ENCODE assay signal across 8 mouse cellular contexts in the genomic region with DNA sequence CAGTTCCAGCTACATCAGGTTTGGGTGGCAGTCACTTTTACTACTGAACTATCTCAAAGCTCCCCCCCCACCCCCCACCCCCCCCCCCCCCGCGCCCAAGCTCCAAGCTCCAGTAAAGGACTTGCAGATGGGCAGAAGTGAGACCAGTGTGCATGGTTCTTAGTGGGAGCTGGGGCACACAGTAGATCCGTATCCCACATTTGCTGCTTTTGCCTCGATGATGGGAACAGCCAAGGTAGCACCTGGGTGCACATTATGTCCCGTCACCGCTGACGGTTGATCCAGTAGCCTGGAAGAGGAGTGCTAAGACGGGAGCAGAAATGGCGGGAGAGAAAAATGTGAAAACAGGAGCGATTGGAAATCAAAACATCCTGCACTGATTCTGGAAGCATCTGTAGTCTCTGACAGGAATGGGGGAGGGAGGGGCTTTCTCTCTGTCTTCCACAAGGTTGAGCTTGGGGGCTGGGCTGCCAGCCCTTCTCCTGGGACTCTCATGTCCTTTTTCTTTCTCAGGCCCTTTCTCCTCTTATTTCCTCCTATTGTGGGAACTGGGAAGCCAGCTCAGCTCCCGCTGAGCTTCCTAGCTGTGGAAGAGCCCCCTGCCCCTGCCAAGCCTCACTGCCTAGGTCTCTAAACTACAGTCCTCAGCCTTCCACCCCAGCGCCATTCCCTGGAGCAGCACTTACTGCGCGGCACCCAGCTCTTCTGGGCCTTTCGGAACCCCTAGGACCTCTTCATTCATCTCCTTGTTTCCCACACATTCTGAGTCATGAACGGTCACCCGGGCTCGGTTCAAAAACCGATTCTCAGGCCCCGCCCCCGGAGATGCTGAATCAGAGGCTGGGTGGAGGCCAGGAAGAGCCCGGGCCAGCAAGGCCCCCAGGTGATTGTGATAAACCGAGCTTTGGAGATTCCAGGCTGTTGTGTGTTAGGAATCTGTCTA. TPM values are rescaled to one million over a fixed set of nuclear protein-coding genes. Genes with fewer than 3 reads are reported as not detected.
DNase-seq lines count a peak whose midpoint lies in the region; ATAC-seq and TF ChIP-seq lines count a peak whose summit lies in the region.

No protein-coding gene starts in this region.

- H3K79me2 ChIP-seq in C2C12 (ENCODE audit: control insufficient read depth, insufficient read depth), result no peaks in the 10 kb centered on the region

- TF ChIP-seq CTCF in C2C12 (IDR thresholded peaks at IDR 0.05; ENCODE audit: control insufficient read depth, insufficient read depth, insufficient read length), result no peak
- TF ChIP-seq CTCF in stomach, postnatal 0 days (IDR thresholded peaks at IDR 0.05; ENCODE audit: low read depth), result no peak

- peak overlapping the region; percentile 32 for H3ac ChIP-seq in C2C12 (ENCODE audit: control insufficient read depth, insufficient read length, low read depth)

- H3K4me3 ChIP-seq in C2C12 (ENCODE audit: insufficient read depth, poor library complexity, severe bottlenecking), result no peak overlapping the region
- peak overlapping the region; percentile 27 for H3K4me3 ChIP-seq in embryonic facial prominence, embryonic 14.5 days (ENCODE audit: low read depth, low read length)
- H3K4me3 ChIP-seq in heart, embryonic 14.5 days (ENCODE audit: control insufficient read depth in 1 of 2, insufficient read depth in 1 of 2, low read depth in 1 of 2, low read length in 2 of 2), result peak overlapping the region; percentile 45 to 54
- H3K4me3 ChIP-seq in kidney, embryonic 16.5 days (ENCODE audit: low read length), result peak overlapping the region; percentile 42
- peak overlapping the region; percentile 29 for H3K4me3 ChIP-seq in stomach, postnatal 0 days (ENCODE audit: low read depth, low read length)

- H3K27me3 ChIP-seq in C2C12 (ENCODE audit: control insufficient read depth, insufficient read depth, insufficient read length), result no peaks in the 10 kb centered on the region
- no peaks in the 10 kb centered on the region for H3K27me3 ChIP-seq in embryonic facial prominence, embryonic 14.5 days (replicated peaks; ENCODE audit: control insufficient read depth, insufficient read depth, low read length)
- no peaks in the 10 kb centered on the region for H3K27me3 ChIP-seq in heart, embryonic 14.5 days (ENCODE audit: control insufficient read depth, insufficient read depth, low read length)
- no peaks in the 10 kb centered on the region for H3K27me3 ChIP-seq in kidney, embryonic 16.5 days (ENCODE audit: insufficient read depth, low read length)
- no peaks in the 10 kb centered on the region for H3K27me3 ChIP-seq in stomach, postnatal 0 days (ENCODE audit: control insufficient read depth, insufficient read depth, low read length)

- ATAC-seq in embryonic facial prominence, embryonic 14.5 days (ENCODE audit: low read depth), result peak; percentile 48
- ATAC-seq in heart, embryonic 14.5 days (ENCODE audit: insufficient number of reproducible peaks, insufficient read depth, low FRiP score, low read depth), result 0 out of 2 replicates have a peak, but pooled peaks have one; percentile 39
- ATAC-seq in kidney, embryonic 16.5 days (ENCODE audit: low FRiP score, low TSS enrichment), result peak; percentile 32; the same call in 1 of the 2 replicates
- ATAC-seq in stomach, postnatal 0 days (ENCODE audit: low FRiP score, low TSS enrichment), result peak; percentile 69

- peak overlapping the region; percentile 50 for H3K9ac ChIP-seq in embryonic facial prominence, embryonic 14.5 days (ENCODE audit: low read depth, low read length)
- H3K9ac ChIP-seq in heart, embryonic 14.5 days (ENCODE audit: low read length), result peak overlapping the region; percentile 74
- H3K9ac ChIP-seq in kidney, embryonic 16.5 days (replicated peaks; ENCODE audit: low read length), result peak overlapping the region; percentile 68
- H3K9ac ChIP-seq in stomach, postnatal 0 days (ENCODE audit: low read length), result peak overlapping the region; percentile 35; the same call in 1 of the 2 replicates

- no peaks in the 10 kb centered on the region for H3K36me3 ChIP-seq in C2C12 (ENCODE audit: control insufficient read depth, insufficient read depth)
- H3K36me3 ChIP-seq in embryonic facial prominence, embryonic 14.5 days (ENCODE audit: control insufficient read depth, insufficient read depth, low read length), result no peaks in the 10 kb centered on the region
- H3K36me3 ChIP-seq in heart, embryonic 14.5 days (ENCODE audit: control insufficient read depth, insufficient read depth, low read length), result no peaks in the 10 kb centered on the region
- no peaks in the 10 kb centered on the region for H3K36me3 ChIP-seq in kidney, embryonic 16.5 days (ENCODE audit: insufficient read depth, low read length)
- H3K36me3 ChIP-seq in stomach, postnatal 0 days (ENCODE audit: control insufficient read depth, insufficient read depth, low read length), result no peaks in the 10 kb centered on the region

- no peak overlapping the region for H3K27ac ChIP-seq in embryonic facial prominence, embryonic 14.5 days (replicated peaks; ENCODE audit: low read depth, low read length)
- peak overlapping the region; percentile 75 to 76 for H3K27ac ChIP-seq in heart, embryonic 14.5 days (replicated peaks in 1 of 2; ENCODE audit: control insufficient read depth in 1 of 2, insufficient read depth in 1 of 2, low read depth in 2 of 2, low read length in 2 of 2)
- peak overlapping the region; percentile 56 for H3K27ac ChIP-seq in kidney, embryonic 16.5 days (ENCODE audit: low read length)
- H3K27ac ChIP-seq in stomach, postnatal 0 days (replicated peaks), result 0 out of 2 replicates have a peak overlapping the region, but pooled peaks have one; percentile 24

- WGBS in embryonic facial prominence, embryonic 14.5 days, result 7% methylated on average over 21 of the region's 23 CpGs
- 2% methylated on average over 22 of the region's 23 CpGs for WGBS in heart, embryonic 14.5 days
- 4% methylated on average over 23 of the region's 23 CpGs for WGBS in kidney, embryonic 16.5 days
- 9% methylated on average over 22 of the region's 23 CpGs for whole genome bisulfite sequencing in stomach, postnatal 0 days

- no peaks in the 10 kb centered on the region for H3K9me3 ChIP-seq in embryonic facial prominence, embryonic 14.5 days (ENCODE audit: control insufficient read depth, low read length)
- no peaks in the 10 kb centered on the region for H3K9me3 ChIP-seq in heart, embryonic 14.5 days (ENCODE audit: control insufficient read depth, low read length)
- H3K9me3 ChIP-seq in kidney, embryonic 16.5 days (ENCODE audit: low read length), result no peaks in the 10 kb centered on the region
- no peaks in the 10 kb centered on the region for H3K9me3 ChIP-seq in stomach, postnatal 0 days (ENCODE audit: control insufficient read depth, low read length)

- peak overlapping the region; percentile 53 for H3K4me2 ChIP-seq in embryonic facial prominence, embryonic 14.5 days (ENCODE audit: low read depth, low read length)
- H3K4me2 ChIP-seq in heart, embryonic 14.5 days (ENCODE audit: low read length), result peak overlapping the region; percentile 76
- peak overlapping the region; percentile 68 for H3K4me2 ChIP-seq in kidney, embryonic 16.5 days (replicated peaks; ENCODE audit: low read depth, low read length)
- peak overlapping the region; percentile 64 for H3K4me2 ChIP-seq in stomach, postnatal 0 days (replicated peaks; ENCODE audit: low read depth)

- DNase-seq in adrenal gland, postnatal 14 days, result peak; percentile 87
- peak; percentile 46 for DNase-seq in embryonic facial prominence, embryonic 14.5 days (ENCODE audit: low spot score)
- DNase-seq in lung, postnatal 36 days, result peak; percentile 61
- DNase-seq in stomach, postnatal 0 days (ENCODE audit: low spot score), result peak; percentile 82
- DNase-seq in B cell, adult 2 months, result no peak

- H3K4me1 ChIP-seq in embryonic facial prominence, embryonic 14.5 days (ENCODE audit: control insufficient read depth, insufficient read depth, low read length), result peaks cover 9% of the 10 kb centered on the region
- H3K4me1 ChIP-seq in heart, embryonic 14.5 days (ENCODE audit: control insufficient read depth in 2 of 2, insufficient read depth in 2 of 2, low read length in 2 of 2), result peaks cover 11 to 16% of the 10 kb centered on the region in 2 experiments
- H3K4me1 ChIP-seq in kidney, embryonic 16.5 days (ENCODE audit: insufficient read depth, low read length), result peaks cover 15% of the 10 kb centered on the region
- peaks cover 5% of the 10 kb centered on the region; the same call in 1 of the 2 replicates for H3K4me1 ChIP-seq in stomach, postnatal 0 days (replicated peaks; ENCODE audit: control insufficient read depth, insufficient read depth)

- H3K79me3 ChIP-seq in C2C12 (ENCODE audit: low read depth), result peaks cover 2% of the 10 kb centered on the region

- no peak for TF ChIP-seq EP300 in stomach, postnatal 0 days (optimal IDR thresholded peaks at IDR 0.05)

TF ChIP-seq in C2C12, 6 proteins besides CTCF, POLR2A, EP300 and RAD21:
- TF ChIP-seq MAX (IDR thresholded peaks at IDR 0.05), result no peak
- no peak for TF ChIP-seq MYOD1 (IDR thresholded peaks at IDR 0.05; ENCODE audit: control insufficient read depth, insufficient read length, low read depth)
- TF ChIP-seq MYOG (IDR thresholded peaks at IDR 0.05; ENCODE audit: control insufficient read depth, extremely low read depth, insufficient read length), result no peak
- TF ChIP-seq CEBPB (IDR thresholded peaks at IDR 0.05; ENCODE audit: low read depth), result no peak
- TF ChIP-seq USF1 (IDR thresholded peaks at IDR 0.05; ENCODE audit: low read depth), result no peak
- TF ChIP-seq FOSL1 (IDR thresholded peaks at IDR 0.05; ENCODE audit: insufficient read depth, low read length, poor library complexity, severe bottlenecking), result no peak

RNA-seq across cellular contexts. Expression of a gene that starts 10.6 kb away (rescaled TPM):
- 3.0 TPM for polyA plus RNA-seq in C2C12 (2012; fragmentation: generic; extraction: Trizol)
- total RNA-seq in adrenal gland, postnatal 14 days (2021), result 6.5 and 6.6 TPM in 2 replicates
- polyA plus RNA-seq in embryonic facial prominence, embryonic 14.5 days (2014; fragmentation: Nextera tagmentation; extraction: Ambion mirVana), result 12.9 and 14.9 TPM in 2 replicates
- 17.8 and 19.4 TPM in 2 replicates for polyA plus RNA-seq in heart, embryonic 14.5 days (2014; fragmentation: Nextera tagmentation; extraction: Ambion mirVana)
- 9.3 and 10.7 TPM in 2 replicates for polyA plus RNA-seq in kidney, embryonic 16.5 days (2015; fragmentation: Nextera tagmentation; extraction: Ambion mirVana)
- polyA plus RNA-seq in stomach, postnatal 0 days (2015; fragmentation: Nextera tagmentation; extraction: Ambion mirVana), result 4.3 and 4.7 TPM in 2 replicates

Comparison
In these comparisons a context has a peak if more than half of its experiments do, and no peak if none do; other contexts are left out.
1. DNase-seq: peak in adrenal gland, postnatal 14 days (single experiment), embryonic facial prominence, embryonic 14.5 days (single experiment), lung, postnatal 36 days (single experiment) and stomach, postnatal 0 days (single experiment); none in B cell, adult 2 months (0 of 2).
2. Peak in every context shown above with its lines, with median percentiles within 50 percentile points of each other: ATAC-seq, H3K4me2 ChIP-seq and H3K9ac ChIP-seq.